23 mouse cellular contexts compared by ENCODE assay signal in the genomic region with DNA sequence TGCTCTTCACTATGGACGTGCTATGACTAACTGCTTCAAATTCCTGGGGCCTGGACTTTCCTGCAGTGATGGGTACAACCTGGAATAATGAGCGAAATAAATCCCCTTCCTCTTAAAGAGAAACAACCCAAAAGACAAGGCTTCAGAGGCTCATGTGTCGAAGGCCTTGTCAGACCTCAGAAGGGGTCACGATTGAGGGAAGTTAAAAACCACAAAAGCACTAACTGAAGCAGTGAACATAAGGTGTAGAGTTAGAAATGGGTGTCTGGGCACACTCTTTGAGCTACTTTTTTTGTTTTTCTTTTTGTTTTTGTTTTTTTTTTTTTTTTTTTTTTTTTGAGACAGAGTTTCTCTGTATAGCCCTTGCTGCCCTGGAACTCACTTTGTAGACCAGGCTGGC.
"Had no signal": no experiment of that assay in that cellular context is flagged by ENCODE, and none has a peak within 500 bp of the region (broad histone marks: within the 10 kb centered on the region; RNA-seq: fewer than 3 reads in every experiment).

No protein-coding gene starts in this region.

- ATAC-seq: liver, embryonic 12.5 days; midbrain, embryonic 13.5 days had no signal

- H3K4me2 ChIP-seq: limb, embryonic 13.5 days; liver, embryonic 12.5 days; liver, embryonic 15.5 days; lung, embryonic 15.5 days; midbrain, embryonic 13.5 days; stomach, embryonic 15.5 days had no signal

- H3K9ac ChIP-seq: limb, embryonic 13.5 days; liver, embryonic 12.5 days; liver, embryonic 15.5 days; lung, embryonic 15.5 days; midbrain, embryonic 13.5 days; stomach, embryonic 15.5 days had no signal

- DNase-seq: kidney, adult 11 months; kidney, adult 8-10 months; kidney, postnatal 14 days; layer of hippocampus, adult 9-11 months; liver; lung, adult 18-20 months; lung, postnatal 10 days; lung, postnatal 36 days; right cerebral cortex, adult 18-20 months; right cerebral cortex, postnatal 14 days; right cerebral cortex, postnatal 4 days; spleen, adult 18-20 months; thymus, postnatal 25 days had no signal

- H3K27me3 ChIP-seq: limb, embryonic 13.5 days; liver, embryonic 12.5 days; liver, embryonic 15.5 days; lung, embryonic 15.5 days; midbrain, embryonic 13.5 days; stomach, embryonic 15.5 days had no signal

- H3K4me1 ChIP-seq: liver, embryonic 15.5 days; lung, embryonic 15.5 days; midbrain, embryonic 10.5 days; midbrain, embryonic 13.5 days; stomach, embryonic 15.5 days had no signal

- H3K4me3 ChIP-seq: layer of hippocampus, adult 2 months; limb, embryonic 10.5 days; limb, embryonic 13.5 days; liver, embryonic 12.5 days; liver, embryonic 15.5 days; lung, embryonic 15.5 days; megakaryocyte, embryonic 14.5 days; midbrain, embryonic 10.5 days; midbrain, embryonic 13.5 days; stomach, embryonic 15.5 days had no signal

- H3K27ac ChIP-seq: layer of hippocampus, adult 2 months; limb, embryonic 10.5 days; limb, embryonic 13.5 days; liver, embryonic 12.5 days; liver, embryonic 15.5 days; lung, embryonic 15.5 days; midbrain, embryonic 10.5 days; midbrain, embryonic 13.5 days; stomach, embryonic 15.5 days had no signal

- H3K36me3 ChIP-seq: limb, embryonic 10.5 days; limb, embryonic 13.5 days; liver, embryonic 12.5 days; liver, embryonic 15.5 days; lung, embryonic 15.5 days; midbrain, embryonic 10.5 days; midbrain, embryonic 13.5 days; stomach, embryonic 15.5 days had no signal

- H3K9me3 ChIP-seq: limb, embryonic 10.5 days; limb, embryonic 13.5 days; liver, embryonic 15.5 days; lung, embryonic 15.5 days; midbrain, embryonic 10.5 days; midbrain, embryonic 13.5 days; stomach, embryonic 15.5 days had no signal
